Mouse (Mus musculus) mouse embryonic stem cell (cell line): Measurements from ENCODE around the gene Megf11.

Experiments used
- in situ Hi-C, 2 experiments: fragments of 300-500 bp; cut with MboI; formaldehyde crosslinking; loops; 1 replicate in 1 of 2; 3 replicates in 1 of 2; pipeline ENCODE4 v1.14.3; 2019 to 2020; ENCODE audit warnings: low sequenced_read_pairs in 2 of 2, low pct_unique_long_range_greater_than_20kb in 1 of 2, mixed read lengths in 1 of 2; ENCODE audit not compliant: unreplicated experiment in 1 of 2

Gene Megf11

GRCm38 (mm10) chr9:64386466-64387211 lies 1.2 kb downstream of the Megf11 start:
- in situ Hi-C loops, result no loop called here

GRCm38 (mm10) chr9:64389576-64390292 lies 4.3 kb downstream of the Megf11 start:
- in situ Hi-C loops, result no loop called here

- in situ Hi-C loops, result no loop called here
Observed at GRCm38 (mm10) chr9:64393914-64394596, 8.6 kb downstream of the Megf11 start.

GRCm38 (mm10) chr9:64395238-64395920 lies 10.0 kb downstream of the Megf11 start:
- in situ Hi-C loops, result no loop called here

- in situ Hi-C loops, result no loop called here
Observed at GRCm38 (mm10) chr9:64397108-64397507, 11.7 kb downstream of the Megf11 start.

- in situ Hi-C loops, result no loop called here
Observed at GRCm38 (mm10) chr9:64399121-64399520, 13.7 kb downstream of the Megf11 start.

- in situ Hi-C loops, result no loop called here
Observed at GRCm38 (mm10) chr9:64402141-64402540, 16.7 kb downstream of the Megf11 start.

GRCm38 (mm10) chr9:64406841-64407240 lies 21.4 kb downstream of the Megf11 start:
- in situ Hi-C loops, result no loop called here

- in situ Hi-C loops, result no loop called here
Observed at GRCm38 (mm10) chr9:64407390-64407970, 22.1 kb downstream of the Megf11 start.

GRCm38 (mm10) chr9:64408821-64409220 lies 23.4 kb downstream of the Megf11 start:
- in situ Hi-C loops, result no loop called here

- in situ Hi-C loops, result no loop called here
Observed at GRCm38 (mm10) chr9:64420471-64420870, 35.0 kb downstream of the Megf11 start.

- in situ Hi-C loops, result no loop called here
Observed at GRCm38 (mm10) chr9:64421986-64422616, 36.7 kb downstream of the Megf11 start.

- in situ Hi-C loops, result no loop called here
Observed at GRCm38 (mm10) chr9:64423912-64424311, 38.5 kb downstream of the Megf11 start.

- in situ Hi-C loops, result no loop called here
Observed at GRCm38 (mm10) chr9:64436121-64436520, 50.7 kb downstream of the Megf11 start.

GRCm38 (mm10) chr9:64440101-64440500 lies 54.7 kb downstream of the Megf11 start:
- in situ Hi-C loops, result no loop called here

GRCm38 (mm10) chr9:64445981-64446380 lies 60.6 kb downstream of the Megf11 start:
- in situ Hi-C loops, result no loop called here

GRCm38 (mm10) chr9:64447070-64447469 lies 61.6 kb downstream of the Megf11 start:
- in situ Hi-C loops, result no loop called here

- in situ Hi-C loops, result no loop called here
Observed at GRCm38 (mm10) chr9:64447522-64447921, 62.1 kb downstream of the Megf11 start.
